Mouse (Mus musculus): ENCODE data around the gene 3110040N11Rik. TPM values are rescaled to one million over a fixed set of nuclear protein-coding genes. Genes with fewer than 3 reads are reported as not detected.

The 3110040N11Rik gene
- polyA plus RNA-seq, 1 experiment: 34.3 TPM

DNA sequence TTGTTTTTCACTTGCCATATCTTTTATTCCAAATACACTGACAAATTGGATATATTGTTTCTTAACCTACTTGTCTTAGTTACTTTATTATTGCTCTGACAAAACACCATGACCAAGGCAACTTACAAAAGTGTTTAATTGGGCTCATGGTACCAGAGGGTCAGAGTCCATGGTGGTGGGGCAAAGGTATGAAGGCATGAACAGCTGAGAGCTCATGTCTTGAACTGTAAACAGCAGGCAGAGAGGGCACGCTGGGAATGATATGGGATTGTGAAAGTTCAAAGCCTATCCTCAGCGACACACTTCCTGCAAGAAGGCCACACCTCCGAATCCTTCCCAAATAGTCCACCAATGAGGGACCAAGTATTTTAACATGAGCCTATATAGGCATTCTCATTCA is 41.3 kb downstream of the 3110040N11Rik start:
- no peak overlapping the region for H3K4me3 ChIP-seq (ENCODE audit: insufficient read depth, poor library complexity, severe bottlenecking)
- H3K36me3 ChIP-seq (ENCODE audit: control insufficient read depth, insufficient read depth): no peaks in the 10 kb centered on the region
- TF ChIP-seq FOSL1 (IDR thresholded peaks at IDR 0.05; ENCODE audit: insufficient read depth, low read length, poor library complexity, severe bottlenecking) (no peak), CTCF (IDR thresholded peaks at IDR 0.05; ENCODE audit: control insufficient read depth, insufficient read depth, insufficient read length) (no peak), MYOG (IDR thresholded peaks at IDR 0.05; ENCODE audit: control insufficient read depth, extremely low read depth, insufficient read length) (no peak), MYOD1 (IDR thresholded peaks at IDR 0.05; ENCODE audit: control insufficient read depth, insufficient read length, low read depth) (no peak), MAX (IDR thresholded peaks at IDR 0.05) (no peak), USF1 (IDR thresholded peaks at IDR 0.05; ENCODE audit: low read depth) (no peak), CEBPB (IDR thresholded peaks at IDR 0.05; ENCODE audit: low read depth) (no peak)
- no peaks in the 10 kb centered on the region for H3K79me3 ChIP-seq (ENCODE audit: low read depth)
- no peaks in the 10 kb centered on the region for H3K27me3 ChIP-seq (ENCODE audit: control insufficient read depth, insufficient read depth, insufficient read length)
- no peaks in the 10 kb centered on the region for H3K79me2 ChIP-seq (ENCODE audit: control insufficient read depth, insufficient read depth)
- H3ac ChIP-seq (ENCODE audit: control insufficient read depth, insufficient read length, low read depth): no peak overlapping the region

DNA sequence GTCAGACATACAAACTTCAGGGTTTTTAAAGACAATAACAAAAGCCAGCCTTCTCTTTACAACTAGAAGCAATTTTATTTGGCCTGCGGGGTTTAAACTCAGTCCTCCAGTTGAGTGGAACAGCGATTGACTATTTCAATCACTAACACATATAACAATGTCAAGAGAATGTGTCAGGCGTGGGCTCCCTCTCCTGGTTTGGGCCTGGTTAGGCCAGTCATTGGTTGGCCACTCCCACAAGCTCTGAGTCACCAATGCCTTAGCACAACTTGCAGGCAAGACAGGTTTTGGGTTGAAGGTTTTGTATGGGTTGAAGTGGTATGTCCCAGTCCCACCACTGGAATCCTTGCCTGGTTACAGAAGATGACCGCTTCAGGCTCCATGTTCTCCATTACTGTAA is 45.1 kb downstream of the 3110040N11Rik start:
- no peak overlapping the region for H3ac ChIP-seq (ENCODE audit: control insufficient read depth, insufficient read length, low read depth)
- no peaks in the 10 kb centered on the region for H3K79me2 ChIP-seq (ENCODE audit: control insufficient read depth, insufficient read depth)
- TF ChIP-seq MAX (IDR thresholded peaks at IDR 0.05): no peak
- no peak for TF ChIP-seq FOSL1 (IDR thresholded peaks at IDR 0.05; ENCODE audit: insufficient read depth, low read length, poor library complexity, severe bottlenecking)
- TF ChIP-seq MYOG (IDR thresholded peaks at IDR 0.05; ENCODE audit: control insufficient read depth, extremely low read depth, insufficient read length): no peak
- no peaks in the 10 kb centered on the region for H3K36me3 ChIP-seq (ENCODE audit: control insufficient read depth, insufficient read depth)
- H3K79me3 ChIP-seq (ENCODE audit: low read depth): no peaks in the 10 kb centered on the region
- H3K4me3 ChIP-seq (ENCODE audit: insufficient read depth, poor library complexity, severe bottlenecking): no peak overlapping the region
- H3K27me3 ChIP-seq (ENCODE audit: control insufficient read depth, insufficient read depth, insufficient read length): no peaks in the 10 kb centered on the region

DNA sequence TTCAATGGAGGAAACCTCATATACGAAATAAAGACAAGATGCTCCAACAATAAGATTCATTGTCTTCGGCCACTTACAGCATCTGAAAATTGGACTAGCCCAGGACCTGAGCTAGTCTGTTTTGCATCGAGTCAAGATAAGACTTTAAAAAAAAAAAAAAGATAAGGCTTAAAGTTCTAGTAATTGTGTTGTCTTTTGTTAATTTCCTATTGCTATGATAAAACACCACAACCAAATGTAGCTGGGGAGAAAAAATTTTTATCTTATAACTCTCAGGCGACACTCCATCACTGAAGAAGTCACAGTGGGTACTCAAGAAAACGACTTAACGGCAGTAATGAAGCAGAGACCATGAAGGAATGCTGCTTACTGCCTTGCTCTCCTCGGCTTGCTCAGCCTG is 49.3 kb downstream of the 3110040N11Rik start:
- no peaks in the 10 kb centered on the region for H3K79me3 ChIP-seq (ENCODE audit: low read depth)
- H3K4me3 ChIP-seq (ENCODE audit: insufficient read depth, poor library complexity, severe bottlenecking): no peak overlapping the region
- no peaks in the 10 kb centered on the region for H3K27me3 ChIP-seq (ENCODE audit: control insufficient read depth, insufficient read depth, insufficient read length)
- no peaks in the 10 kb centered on the region for H3K79me2 ChIP-seq (ENCODE audit: control insufficient read depth, insufficient read depth)
- TF ChIP-seq USF1 (IDR thresholded peaks at IDR 0.05; ENCODE audit: low read depth) (no peak), MYOD1 (IDR thresholded peaks at IDR 0.05; ENCODE audit: control insufficient read depth, insufficient read length, low read depth) (no peak), CTCF (IDR thresholded peaks at IDR 0.05; ENCODE audit: control insufficient read depth, insufficient read depth, insufficient read length) (no peak), FOSL1 (IDR thresholded peaks at IDR 0.05; ENCODE audit: insufficient read depth, low read length, poor library complexity, severe bottlenecking) (no peak), CEBPB (IDR thresholded peaks at IDR 0.05; ENCODE audit: low read depth) (no peak)
- H3K36me3 ChIP-seq (ENCODE audit: control insufficient read depth, insufficient read depth): no peaks in the 10 kb centered on the region
- no peak overlapping the region for H3ac ChIP-seq (ENCODE audit: control insufficient read depth, insufficient read length, low read depth)

DNA sequence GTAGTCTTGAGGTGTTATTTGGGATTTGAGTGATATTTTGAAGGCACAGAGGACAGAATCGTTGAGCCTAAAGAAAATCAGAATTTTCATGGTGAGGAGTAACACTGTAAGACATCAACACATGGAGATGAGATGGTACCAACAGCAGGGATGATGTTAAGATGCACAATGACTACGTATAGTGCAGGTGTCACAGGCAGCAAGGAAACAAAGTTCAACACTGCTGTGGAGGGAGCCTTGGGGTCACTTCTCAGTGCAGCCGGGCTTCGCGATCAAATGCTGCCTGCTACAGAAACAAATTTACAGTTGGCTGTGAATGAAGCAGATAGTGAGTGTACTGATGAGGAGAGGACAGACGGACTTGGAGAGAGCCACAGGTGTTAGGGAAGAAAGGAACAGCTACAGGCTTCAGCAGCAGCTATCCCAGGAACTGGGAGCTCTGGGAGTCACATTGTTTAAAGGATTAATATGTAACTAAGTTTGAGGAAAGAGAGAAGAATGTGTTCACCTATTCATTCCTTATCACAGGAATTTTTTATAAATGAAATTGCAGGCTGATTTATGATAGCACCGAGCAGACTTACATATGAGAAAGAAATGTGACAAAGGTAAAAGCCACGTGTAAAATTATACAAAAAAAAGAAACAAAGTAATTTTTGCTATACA is 50.4 kb downstream of the 3110040N11Rik start:
- H3K27me3 ChIP-seq (ENCODE audit: control insufficient read depth, insufficient read depth, insufficient read length): no peaks in the 10 kb centered on the region
- H3K79me3 ChIP-seq (ENCODE audit: low read depth): no peaks in the 10 kb centered on the region
- no peaks in the 10 kb centered on the region for H3K36me3 ChIP-seq (ENCODE audit: control insufficient read depth, insufficient read depth)
- H3K4me3 ChIP-seq (ENCODE audit: insufficient read depth, poor library complexity, severe bottlenecking): no peak overlapping the region
- no peaks in the 10 kb centered on the region for H3K79me2 ChIP-seq (ENCODE audit: control insufficient read depth, insufficient read depth)
- H3ac ChIP-seq (ENCODE audit: control insufficient read depth, insufficient read length, low read depth): no peak overlapping the region
- no peak for TF ChIP-seq CEBPB (IDR thresholded peaks at IDR 0.05; ENCODE audit: low read depth)
- TF ChIP-seq MYOG (IDR thresholded peaks at IDR 0.05; ENCODE audit: control insufficient read depth, extremely low read depth, insufficient read length): no peak
- no peak for TF ChIP-seq MYOD1 (IDR thresholded peaks at IDR 0.05; ENCODE audit: control insufficient read depth, insufficient read length, low read depth)
- TF ChIP-seq MAX (IDR thresholded peaks at IDR 0.05): no peak
- no peak for TF ChIP-seq FOSL1 (IDR thresholded peaks at IDR 0.05; ENCODE audit: insufficient read depth, low read length, poor library complexity, severe bottlenecking)
- no peak for TF ChIP-seq USF1 (IDR thresholded peaks at IDR 0.05; ENCODE audit: low read depth)
- no peak for TF ChIP-seq CTCF (IDR thresholded peaks at IDR 0.05; ENCODE audit: control insufficient read depth, insufficient read depth, insufficient read length)

DNA sequence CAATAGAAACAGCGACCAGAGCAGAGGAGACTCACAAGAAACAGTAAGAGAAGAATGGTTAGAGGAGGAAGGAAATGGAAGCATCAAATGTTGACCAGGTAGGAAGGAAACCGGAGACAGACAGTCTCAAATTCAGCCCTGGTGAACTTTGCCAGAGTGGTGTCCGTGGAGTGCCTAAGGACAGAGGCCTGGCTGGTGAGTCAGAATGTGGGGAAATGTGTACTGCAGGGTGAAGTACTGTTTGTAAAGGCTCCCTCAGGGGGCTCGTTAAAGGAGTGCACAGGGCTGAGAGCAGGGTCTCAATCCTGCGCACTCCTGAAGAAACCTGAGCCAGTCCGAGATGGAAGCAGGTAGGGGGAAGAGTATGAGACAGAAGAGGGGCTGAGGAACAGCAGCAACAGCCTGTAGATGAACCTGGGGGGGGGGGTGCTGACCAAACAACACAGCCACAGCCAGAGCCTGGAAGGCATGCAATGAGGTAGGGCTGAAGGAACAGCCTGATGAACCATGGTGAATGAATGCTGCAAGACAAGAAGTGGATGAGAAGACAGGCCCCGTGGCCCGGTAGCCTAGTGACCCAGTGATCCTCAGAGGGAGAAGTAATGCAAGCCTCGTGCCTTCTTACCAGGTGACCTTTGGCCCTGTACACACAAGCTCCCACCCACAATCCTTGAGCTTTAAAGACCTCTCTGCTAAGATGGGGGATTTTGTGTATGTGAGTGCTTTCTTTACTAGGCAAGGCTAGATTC is 53.8 kb downstream of the 3110040N11Rik start:
- H3K27me3 ChIP-seq (ENCODE audit: control insufficient read depth, insufficient read depth, insufficient read length): peaks cover 4% of the 10 kb centered on the region
- no peaks in the 10 kb centered on the region for H3K79me3 ChIP-seq (ENCODE audit: low read depth)
- no peak for TF ChIP-seq CEBPB (IDR thresholded peaks at IDR 0.05; ENCODE audit: low read depth)
- TF ChIP-seq MYOG (IDR thresholded peaks at IDR 0.05; ENCODE audit: control insufficient read depth, extremely low read depth, insufficient read length): no peak
- no peak for TF ChIP-seq USF1 (IDR thresholded peaks at IDR 0.05; ENCODE audit: low read depth)
- no peak for TF ChIP-seq MAX (IDR thresholded peaks at IDR 0.05)
- TF ChIP-seq FOSL1 (IDR thresholded peaks at IDR 0.05; ENCODE audit: insufficient read depth, low read length, poor library complexity, severe bottlenecking): no peak
- no peak for TF ChIP-seq CTCF (IDR thresholded peaks at IDR 0.05; ENCODE audit: control insufficient read depth, insufficient read depth, insufficient read length)

More for the DNA sequence above, 53.8 kb downstream of the 3110040N11Rik start:
- Histone ChIP-seq H3K4me3 (ENCODE audit: insufficient read depth, poor library complexity, severe bottlenecking) (no peak overlapping the region), H3ac (ENCODE audit: control insufficient read depth, insufficient read length, low read depth) (no peak overlapping the region), H3K79me2 (ENCODE audit: control insufficient read depth, insufficient read depth) (no peaks in the 10 kb centered on the region), H3K36me3 (ENCODE audit: control insufficient read depth, insufficient read depth) (no peaks in the 10 kb centered on the region)
